Mouse (Mus musculus): ENCODE data around the gene Slc5a4a.

The Slc5a4a gene

DNA sequence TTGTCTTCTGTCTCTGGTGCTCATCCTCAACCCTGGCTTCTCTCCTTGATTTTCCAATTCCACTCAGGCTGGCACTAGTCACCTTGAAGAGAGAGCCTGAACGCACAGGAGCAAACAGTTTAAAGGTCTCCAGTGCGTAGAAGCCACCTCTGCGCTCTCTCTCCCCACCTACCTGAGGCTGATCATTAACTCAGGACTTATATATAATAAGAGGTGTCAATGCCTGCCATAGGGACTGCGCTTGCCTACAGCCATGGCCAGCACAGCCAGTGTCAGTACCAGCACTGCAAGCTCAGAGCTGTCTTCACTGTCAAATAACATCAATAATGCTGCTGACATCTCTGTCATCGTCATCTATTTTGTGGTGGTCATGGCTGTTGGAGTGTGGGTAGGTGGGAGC lies at the start of gene Slc5a4a:
Gene Slc5a4a (plus strand): TSS at position 174 of the 400 bp plus-strand sequence.
- no peak for ATAC-seq (ENCODE audit: low TSS enrichment)

DNA sequence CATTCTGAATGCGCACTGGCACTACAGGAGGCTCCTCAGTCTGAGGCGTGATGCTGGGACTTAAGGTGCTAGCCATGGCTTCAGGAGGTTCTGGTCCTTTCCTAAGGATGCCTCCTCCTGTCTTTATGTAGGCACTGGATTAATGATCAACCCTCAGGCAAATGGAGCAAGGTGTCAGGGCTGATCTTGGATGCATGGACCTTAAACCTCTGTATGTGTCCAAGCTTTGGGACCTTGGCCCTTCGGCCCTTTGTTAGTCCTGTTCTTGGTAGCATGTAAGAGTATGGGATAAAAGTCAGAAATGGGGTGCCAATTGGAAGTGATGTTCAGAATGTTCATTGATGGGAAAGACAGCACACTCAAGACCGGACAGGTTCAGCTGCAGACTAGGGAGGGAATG lies 36.4 kb upstream of the Slc5a4a start, which contains the start of gene Slc5a4b:
Gene Slc5a4b (minus strand): TSS at position 101 of the 400 bp plus-strand sequence.
- no peak for ATAC-seq (ENCODE audit: low TSS enrichment)

DNA sequence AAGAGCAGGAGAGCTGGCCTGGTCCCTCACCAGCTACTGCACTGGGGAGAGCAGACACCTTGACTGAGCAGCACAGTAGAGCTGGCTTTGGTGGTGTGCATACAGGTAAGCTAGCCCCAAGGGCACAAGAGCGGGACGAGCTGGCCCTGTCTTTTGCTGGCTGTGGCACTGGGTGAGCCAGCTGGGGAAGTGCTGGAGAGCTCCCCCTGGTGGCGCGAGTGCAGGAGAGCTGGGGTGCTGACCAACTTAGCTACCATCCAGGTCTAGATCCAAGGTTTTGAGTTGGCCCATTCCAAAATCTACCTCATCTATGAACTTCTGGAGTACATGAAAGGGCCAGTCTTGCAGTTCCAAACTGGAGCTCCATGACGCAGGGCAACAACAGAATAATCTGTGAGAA lies 29.3 kb upstream of the Slc5a4a start:
- ATAC-seq (ENCODE audit: low TSS enrichment) = peak; percentile 77

DNA sequence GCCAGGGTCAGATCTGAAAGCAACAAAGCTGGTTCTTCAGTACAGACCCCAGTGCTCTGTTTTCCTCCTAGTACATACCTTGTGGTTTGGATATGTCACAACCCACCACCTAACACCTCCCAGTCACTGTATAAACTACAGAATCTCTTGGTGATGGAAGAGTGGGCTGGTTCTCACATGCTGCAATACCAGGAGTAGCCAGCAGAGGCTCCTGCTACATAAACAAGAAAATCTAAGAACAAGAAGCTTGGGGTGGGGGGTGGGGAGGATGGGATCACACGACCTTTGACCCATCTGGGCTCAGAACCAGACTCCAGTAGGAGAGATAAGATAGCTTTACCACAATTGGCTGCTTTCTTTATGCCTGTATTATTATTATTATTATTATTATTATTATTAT lies 28.5 kb upstream of the Slc5a4a start:
- no peak for ATAC-seq (ENCODE audit: low TSS enrichment)

DNA sequence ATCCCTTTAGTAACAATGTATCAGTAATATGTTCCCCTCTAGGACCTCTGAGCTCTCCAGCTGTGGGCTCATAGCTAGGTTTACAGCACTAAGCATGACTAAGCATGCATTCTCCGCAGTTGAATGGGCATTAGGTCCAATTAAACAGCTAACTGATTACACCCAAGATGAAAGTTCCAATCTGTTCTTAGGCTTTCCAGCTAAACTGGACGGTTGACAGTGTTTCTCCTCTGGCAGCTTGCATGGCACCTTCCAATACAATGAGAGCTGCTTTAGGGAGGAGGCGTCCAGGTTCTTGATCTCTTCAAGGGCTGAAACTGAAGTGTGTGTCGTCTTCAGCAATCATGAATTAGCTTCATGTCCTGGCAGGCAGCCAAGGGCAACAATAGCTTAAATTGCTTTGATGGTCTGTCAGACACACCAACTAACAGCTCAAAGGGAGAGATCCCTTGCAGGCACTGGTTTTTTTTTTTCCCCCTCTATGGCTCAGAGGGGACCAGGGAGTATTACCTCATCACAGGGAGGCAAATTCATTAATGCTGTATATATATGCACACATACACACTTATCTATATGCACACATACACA lies 27.0 kb upstream of the Slc5a4a start:
- ATAC-seq (ENCODE audit: low TSS enrichment) = no peak

DNA sequence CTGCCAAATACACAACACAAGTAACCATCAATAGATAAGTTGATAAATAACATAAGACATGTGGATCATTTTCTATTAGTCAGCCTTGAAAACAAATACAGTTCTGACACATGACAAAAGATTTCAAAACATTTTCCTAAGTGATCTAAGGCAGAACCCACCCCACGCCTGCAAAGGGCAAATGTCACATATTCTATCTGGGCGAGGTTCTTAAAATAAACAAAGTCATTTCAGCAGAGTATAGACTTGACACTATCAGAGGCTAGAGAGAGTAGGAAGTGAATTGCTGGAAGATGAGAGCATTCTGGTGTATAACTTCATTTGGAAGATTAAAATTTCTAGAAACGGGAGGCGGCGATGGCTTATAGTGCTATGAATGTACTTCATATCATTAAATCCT lies 25.8 kb upstream of the Slc5a4a start:
- no peak for ATAC-seq (ENCODE audit: low TSS enrichment)

DNA sequence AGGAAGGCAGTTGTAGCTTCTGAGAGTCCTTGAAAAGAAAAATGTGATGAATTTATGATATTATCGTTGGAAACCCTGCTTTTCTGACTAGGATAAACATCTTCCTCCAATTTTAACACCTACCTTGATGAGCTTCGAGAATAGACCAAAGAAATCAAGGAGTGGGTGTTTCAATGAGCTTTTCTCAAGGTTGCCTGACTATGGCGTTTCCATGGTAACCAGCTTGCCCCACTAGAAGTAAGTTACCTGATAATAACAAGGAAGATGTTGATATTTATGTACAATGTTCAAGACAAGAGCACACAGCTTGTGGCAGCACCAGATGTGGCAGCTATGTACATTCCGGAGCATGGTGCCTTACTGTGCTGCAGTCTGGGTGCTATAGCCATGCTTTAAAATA lies 14.7 kb upstream of the Slc5a4a start:
- ATAC-seq (ENCODE audit: low TSS enrichment) = no peak

DNA sequence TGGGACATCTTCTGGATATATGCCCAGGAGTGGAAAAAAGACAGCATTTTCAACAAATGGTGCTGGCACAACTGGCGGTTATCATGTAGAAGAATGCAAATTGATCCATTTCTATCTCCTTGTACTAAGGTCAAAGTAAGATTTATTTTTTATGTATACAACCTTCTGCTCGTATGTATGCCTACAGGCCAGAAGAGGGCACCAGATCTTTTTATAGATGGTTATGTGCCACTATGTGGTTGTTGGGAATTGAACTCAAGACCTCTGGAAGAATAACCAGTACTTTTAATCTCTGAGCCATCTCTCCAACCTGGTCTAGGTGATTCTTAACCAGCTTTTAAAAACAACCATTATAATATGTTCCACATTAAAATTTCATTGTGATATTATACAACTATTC lies 10.9 kb upstream of the Slc5a4a start:
- no peak for ATAC-seq (ENCODE audit: low TSS enrichment)

DNA sequence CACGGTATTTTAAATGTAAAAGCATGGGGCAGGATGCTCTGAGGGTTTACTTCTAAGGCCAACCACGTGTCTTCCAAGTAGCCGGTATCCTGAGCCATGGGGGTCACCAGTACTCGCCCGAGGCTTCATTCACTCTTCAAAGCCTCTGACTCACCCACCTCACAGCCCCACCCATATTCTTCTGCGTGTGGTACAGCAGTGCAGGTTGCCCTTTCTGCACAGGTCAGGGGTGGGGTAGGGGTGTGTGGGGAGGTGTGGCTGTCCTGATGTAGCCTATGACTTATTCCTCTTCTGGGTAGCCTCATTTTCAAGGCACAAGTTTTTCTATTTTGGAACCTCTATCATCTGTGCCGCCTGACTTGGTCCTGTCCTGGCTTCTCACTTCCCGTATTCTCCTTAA lies 405 bp upstream of the Slc5a4a start:
- no peak for ATAC-seq (ENCODE audit: low TSS enrichment)

DNA sequence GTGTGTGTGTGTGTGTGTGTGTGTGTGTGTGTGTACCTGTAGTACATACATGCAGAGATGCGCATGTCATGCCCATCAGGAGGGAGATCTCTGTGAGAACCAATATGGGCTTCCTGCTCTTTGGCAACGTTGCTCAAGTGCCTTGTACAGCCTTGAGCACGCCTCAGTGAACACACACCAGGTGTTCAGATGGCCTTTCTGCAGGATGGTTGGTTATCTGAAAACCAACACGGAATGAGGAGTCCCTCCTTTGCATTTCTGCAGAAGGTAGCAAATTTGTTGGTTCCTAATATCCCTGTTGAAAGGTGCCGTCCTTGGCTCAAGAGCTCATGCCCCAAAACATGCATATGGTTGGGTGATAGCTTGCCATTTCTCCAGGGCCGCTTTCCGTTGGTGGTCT lies 8.7 kb downstream of the Slc5a4a start:
- no peak for ATAC-seq (ENCODE audit: low TSS enrichment)

DNA sequence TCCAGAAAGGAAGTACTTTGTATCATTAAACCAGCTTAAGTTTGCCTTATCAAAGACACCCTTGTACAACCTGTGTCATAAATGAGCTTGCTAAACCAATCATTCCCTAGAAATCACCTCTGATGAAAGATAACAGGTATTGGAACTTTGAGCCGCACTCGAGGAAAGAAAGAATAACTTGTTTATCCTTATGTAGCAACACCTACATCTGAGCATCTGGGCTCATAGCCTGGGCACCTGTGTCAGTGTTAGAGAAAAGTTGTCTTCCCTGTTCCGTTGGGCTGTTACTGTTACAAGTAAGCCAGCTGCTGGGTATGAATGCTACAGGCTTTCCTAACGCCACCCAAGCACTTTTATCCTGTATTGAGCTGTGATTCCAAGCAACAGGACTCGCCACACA lies 10.3 kb downstream of the Slc5a4a start:
- no peak for ATAC-seq (ENCODE audit: low TSS enrichment)

DNA sequence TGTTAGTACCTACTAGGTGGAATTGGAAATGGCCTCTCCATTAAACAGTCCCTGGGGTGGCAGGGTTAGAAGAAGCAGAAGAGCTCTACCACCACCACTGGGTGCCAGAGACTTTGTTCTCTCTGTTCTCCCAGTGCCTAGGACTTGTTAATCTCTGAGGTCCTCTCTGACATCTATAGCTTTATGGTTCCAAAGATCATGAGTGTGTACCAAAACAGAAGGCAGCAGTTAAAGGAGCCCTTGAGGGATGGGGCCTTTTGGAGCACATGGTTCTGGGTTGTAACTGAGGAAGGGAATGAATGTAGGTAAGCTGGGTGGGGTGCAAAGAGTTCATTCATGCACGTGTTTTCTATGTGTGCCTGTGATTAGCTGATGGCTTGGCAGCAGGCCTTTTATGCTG lies 10.8 kb downstream of the Slc5a4a start:
- ATAC-seq (ENCODE audit: low TSS enrichment) = no peak

DNA sequence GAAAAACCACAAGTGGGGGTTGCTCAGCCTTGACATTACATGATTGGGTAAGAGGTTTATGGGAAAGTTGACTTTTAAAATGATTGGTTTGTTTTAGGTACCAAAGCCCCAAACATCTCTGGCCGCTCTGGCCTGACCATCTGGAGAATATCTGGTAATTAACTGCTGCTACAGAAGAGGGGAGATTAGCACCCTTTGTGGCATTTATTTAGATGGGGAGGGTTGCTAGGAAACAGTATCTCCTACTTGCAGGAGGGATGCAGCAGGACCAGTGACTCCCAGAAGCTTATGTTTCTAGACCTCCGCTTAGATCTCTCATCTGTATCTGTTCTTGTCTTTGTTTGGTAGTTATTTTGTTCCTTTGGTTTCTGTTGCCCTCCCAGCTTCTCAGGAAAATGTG lies 27.6 kb downstream of the Slc5a4a start:
- no peak for ATAC-seq (ENCODE audit: low TSS enrichment)

DNA sequence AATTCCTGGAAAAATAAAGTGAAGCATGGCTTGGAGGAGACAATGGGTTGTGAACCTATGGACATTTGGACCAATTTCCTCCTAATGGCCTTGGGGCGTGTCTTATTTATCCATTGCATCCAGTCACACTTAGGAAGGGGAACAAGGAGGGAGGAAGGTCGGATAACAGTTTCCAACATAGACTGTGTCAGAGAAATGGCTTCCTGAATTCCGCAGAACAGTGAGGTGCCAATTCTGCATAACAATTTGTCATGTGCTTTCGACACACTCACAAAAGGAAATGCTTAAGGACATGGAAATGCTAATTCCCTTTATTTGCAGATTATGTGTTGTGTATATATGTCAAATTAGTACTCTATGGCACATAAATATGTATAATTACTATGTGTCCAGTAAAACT lies 38.0 kb downstream of the Slc5a4a start:
- ATAC-seq (ENCODE audit: low TSS enrichment) = no peak

DNA sequence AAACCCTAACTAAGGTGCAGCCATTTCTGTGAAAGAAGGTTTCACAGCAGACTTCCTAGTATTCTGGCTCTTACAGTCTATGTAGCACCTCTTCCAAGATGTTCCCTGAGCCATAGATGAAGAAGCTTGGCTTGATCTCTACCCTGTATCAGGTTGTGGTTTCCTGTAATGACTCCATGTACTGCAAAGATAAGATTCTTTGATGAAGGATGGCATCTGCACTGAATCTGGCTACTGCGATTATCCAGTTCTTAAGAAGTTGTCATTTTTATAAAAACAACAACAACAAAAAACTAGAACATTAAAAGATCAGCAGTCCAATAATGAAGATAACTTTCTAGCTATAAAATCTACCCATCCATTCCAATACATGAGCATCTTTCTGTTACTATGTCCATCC lies 40.8 kb downstream of the Slc5a4a start:
- ATAC-seq (ENCODE audit: low TSS enrichment) = no peak

DNA sequence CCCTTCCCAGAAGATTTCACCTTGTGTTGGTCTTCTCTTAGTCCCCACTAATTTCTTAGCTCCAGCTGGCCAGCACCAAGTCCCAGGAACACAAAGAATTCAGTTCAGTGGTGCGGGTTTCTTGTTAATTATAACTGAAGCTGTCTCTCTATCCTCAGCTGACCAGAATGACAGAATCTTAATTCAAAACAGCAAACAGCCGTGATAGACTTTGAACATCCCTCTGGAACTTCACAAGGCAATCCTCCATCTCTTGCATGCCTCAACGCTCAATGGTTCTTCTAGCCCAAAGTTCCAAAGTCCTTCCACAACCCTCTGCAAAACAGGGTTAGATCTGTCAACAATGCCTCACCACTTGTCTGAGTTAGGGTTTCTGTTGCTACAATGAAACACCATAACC lies 54.2 kb downstream of the Slc5a4a start:
- no peak for ATAC-seq (ENCODE audit: low TSS enrichment)

DNA sequence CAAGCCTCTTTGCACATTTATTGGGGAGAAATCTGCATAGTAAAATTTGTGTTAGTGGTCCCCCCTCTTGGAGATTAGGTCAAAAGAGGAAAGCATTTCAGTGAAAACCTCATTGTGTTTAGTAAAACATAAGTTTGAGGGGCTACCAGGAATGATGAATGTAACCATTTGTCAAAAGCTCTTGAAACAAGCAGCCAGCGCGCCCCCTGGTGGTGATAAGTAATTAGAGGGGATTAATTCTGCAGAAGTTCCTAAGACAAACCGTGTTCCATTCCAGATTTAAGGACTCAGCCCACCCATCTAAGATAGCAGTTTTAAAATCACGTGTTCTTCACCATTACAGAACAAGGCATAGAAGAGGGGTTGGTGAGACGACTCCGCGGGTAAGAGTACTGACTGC lies 54.7 kb downstream of the Slc5a4a start:
- no peak for ATAC-seq (ENCODE audit: low TSS enrichment)

DNA sequence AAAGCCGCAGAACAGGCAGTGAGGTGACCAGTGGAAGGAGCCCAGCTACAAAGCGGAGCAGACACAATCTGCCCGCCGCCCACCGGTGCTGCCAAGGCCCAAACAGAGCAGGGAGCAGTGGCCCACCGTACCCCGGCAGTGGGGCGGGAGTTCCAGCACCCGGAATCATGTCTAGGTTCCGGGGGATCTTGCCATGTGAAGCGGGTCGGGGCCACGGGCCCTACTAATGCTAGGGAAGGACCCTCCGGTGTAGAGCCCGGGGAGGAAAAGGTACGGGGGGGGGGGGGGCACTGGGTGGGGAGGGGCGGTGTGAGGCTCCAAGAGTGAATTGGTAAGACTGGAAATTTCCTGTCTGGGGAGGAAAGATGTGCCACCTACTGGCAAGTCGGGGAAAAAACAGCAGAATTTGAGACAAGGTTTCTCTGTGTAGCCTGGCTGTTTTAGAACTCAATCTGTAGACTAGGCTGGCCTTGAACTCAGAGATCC lies 56.6 kb downstream of the Slc5a4a start:
- ATAC-seq (ENCODE audit: low TSS enrichment) = no peak

DNA sequence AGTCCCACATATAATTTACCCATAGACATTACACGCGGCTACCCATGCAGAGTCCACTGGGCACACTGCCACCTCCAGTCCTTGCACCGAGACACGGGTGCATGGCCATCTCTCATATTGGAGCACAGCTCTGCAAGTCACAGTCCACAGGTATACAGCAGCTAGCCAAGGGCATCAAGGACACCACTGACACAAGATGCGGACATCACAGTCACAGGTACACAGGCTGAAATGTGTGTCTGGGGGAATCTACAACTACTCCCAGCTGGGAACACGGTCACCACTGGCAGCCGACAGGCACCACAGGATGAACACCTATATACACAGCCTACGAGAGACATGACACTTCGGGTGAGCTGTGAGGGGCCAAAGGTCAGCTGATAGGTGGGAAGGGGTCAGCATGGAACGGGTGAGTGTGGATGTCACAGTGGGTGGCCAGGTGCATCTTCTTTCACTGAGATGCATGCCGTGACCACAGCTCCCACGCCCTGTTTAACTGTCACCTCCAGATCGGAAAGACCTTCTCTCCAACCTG lies 60.1 kb downstream of the Slc5a4a start:
- ATAC-seq (ENCODE audit: low TSS enrichment) = no peak

DNA sequence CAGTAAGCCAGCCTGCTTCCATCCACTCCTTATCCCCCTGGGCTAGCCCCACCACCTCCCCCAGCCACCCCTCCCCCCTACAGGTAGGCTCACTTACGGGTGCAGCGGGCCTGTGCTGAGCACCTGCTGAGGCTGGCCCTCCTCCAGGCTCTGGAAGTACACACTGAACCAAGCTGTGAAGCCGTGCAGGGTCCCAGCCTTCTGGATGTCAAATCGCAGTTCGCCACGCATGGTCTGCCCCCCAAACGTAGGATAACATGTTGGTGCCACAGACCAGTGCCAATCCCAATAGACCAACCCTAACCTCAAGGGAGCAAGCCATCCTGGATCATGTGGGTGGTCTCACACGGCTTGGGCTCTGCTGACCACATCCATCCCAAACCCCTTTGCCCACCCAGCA lies 62.0 kb downstream of the Slc5a4a start:
- ATAC-seq (ENCODE audit: low TSS enrichment) = no peak

DNA sequence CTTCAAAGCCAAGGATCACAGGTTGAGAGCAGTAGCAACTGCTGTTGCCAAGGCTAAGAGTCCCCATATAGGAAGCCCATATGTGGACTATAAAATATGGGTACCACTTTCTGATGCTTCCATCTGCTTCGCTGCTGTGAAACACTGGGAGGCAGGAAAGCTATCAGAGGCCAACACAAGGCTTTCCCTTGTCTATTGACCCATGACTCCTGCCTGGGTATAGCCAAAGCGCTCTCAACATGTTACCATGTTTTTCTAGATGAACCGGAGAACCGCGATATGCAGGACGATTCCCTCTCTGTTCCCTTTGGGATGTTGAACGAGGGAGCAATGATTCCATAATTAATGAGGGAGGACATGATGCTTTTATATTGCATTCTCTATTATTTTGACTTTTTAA lies 63.6 kb downstream of the Slc5a4a start:
- no peak for ATAC-seq (ENCODE audit: low TSS enrichment)

DNA sequence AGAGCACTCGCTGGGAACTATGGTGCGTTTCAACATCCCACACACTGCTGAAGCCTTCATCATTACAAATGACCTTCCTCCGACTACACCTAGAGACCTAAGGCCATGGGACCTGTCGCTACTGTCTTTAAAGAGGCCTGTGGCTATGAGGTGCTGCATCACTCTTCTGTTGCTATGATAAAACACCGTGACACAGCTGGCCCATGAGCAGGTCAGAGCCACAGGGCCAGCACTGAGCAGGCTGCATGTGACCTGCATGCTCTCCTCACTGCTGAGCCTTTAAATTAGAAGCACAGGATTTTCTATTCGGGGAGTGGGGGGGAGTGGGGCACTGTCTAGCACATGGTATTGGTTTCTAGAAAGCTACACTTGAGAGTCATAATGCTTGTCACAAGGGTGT lies 64.9 kb downstream of the Slc5a4a start:
- ATAC-seq (ENCODE audit: low TSS enrichment) = no peak

DNA sequence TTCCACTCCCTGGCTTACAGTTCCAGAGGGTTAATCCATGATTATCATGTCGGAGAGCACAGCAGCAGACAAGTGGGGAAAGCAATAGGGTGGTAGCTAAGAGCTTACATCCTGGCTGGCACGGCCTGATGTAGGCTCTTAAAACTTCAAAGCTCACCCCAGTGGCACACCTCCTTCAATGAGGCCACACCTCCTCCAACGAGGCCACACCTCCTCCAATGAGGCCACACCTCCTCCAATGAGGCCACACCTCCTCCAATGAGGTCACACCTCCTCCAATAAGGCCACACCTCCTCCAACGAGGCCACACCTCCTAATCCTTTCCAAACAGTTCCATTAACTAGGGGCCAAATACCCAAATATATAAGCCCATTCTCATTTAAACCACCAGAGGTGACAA lies 66.9 kb downstream of the Slc5a4a start:
- ATAC-seq (ENCODE audit: low TSS enrichment) = no peak

DNA sequence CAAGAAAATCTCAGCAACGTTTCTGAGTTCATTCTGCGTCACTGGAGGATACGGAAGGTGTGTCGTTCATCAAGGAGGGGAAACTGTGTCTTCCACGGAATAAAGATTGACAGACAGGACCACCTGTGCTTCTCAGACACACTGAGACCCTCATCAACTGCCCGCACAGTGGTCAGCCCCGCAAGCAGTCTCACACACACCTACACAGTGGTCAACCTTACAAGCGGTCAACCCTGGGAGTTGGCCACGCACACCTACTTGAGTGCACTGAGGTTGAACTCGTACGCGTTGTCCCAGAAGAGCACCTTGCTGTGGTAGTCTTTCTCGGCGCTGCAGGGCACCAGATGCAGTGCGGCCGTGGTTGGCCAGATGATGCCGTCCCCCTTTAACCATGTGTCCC lies 69.8 kb downstream of the Slc5a4a start:
- no peak for ATAC-seq (ENCODE audit: low TSS enrichment)

Data from frontal cortex, adult (tissue).